Mouse (Mus musculus): ENCODE data around the gene Gm9837. TPM values are rescaled to one million over a fixed set of nuclear protein-coding genes. Genes with fewer than 3 reads are reported as not detected.
"Not testable (repeated sequence)": the region's sequence is repeated elsewhere in the genome, so short reads cannot be mapped to it uniquely, and the experiment has no call there.

Gene Gm9837
- polyA plus RNA-seq, 1 experiment from 2014 or later: not detected

DNA sequence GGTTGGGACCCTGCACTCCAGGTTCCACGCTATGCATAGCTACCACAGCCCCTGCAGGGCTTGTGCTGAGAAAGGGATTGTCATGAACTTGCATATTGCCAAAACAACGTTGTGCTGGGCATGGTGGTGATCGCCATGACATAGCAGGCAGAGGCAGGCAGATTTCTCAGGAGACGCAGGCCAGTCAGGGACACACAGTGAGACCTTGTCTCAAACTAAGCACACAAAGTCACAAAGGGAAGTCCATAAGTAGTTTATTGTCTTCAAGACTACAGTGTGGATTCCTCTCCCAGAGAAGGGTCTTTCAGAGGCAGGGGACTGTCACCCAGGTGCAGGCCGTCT lies 41.6 kb downstream of the Gm9837 start:
- Histone ChIP-seq H3K27ac (no peak overlapping the region), H3K9ac (no peak overlapping the region), H3K27me3 (0 out of 2 replicates have a peak, but pooled peaks cover 4% of the 10 kb centered on the region), H3K36me3 (replicated peaks) (peaks cover 19% of the 10 kb centered on the region), H3K4me2 (no peak overlapping the region), H3K4me3 (replicated peaks) (no peak overlapping the region), H3K9me3 (no peaks in the 10 kb centered on the region), H3K4me1 (peaks cover 18% of the 10 kb centered on the region)
- WGBS: 96% methylated on average over 5 of the region's 5 CpGs
- no peak for ATAC-seq (ENCODE audit: low FRiP score)

DNA sequence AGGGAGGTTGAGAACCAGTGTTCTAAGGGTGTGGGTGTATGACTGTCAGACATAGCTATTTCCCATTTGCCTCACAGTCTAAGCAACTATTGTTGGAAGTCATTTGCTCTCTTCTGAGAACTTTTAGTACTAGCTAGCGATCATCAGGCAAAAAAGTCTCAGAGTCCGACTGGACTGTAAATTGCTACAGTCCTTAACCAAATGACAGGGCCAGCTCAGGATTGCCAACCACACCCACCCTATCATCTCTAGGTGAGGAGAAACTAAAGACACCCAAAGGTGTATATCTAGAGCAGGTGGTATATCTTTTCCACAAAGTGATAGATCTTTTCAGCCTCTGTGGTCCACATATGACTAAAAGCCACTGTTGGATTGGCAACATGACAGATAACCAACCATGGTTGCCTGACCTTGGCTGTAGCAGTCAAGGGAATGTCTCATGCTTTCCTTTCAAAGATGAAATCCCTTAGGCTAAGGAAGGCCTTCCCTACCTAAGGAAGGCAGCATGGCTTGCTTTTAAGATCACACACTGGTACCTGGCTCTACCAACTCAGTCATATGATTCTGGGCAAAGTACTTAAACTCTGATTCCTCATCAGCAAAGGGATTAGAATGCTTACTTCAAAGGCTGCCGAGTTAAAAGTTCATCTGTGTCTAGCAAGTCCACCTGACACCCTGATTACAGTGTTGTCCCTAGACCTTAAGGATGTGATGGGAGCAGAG lies 42.1 kb downstream of the Gm9837 start:
- peaks cover 19% of the 10 kb centered on the region for H3K36me3 ChIP-seq (replicated peaks)
- no peak overlapping the region for H3K27ac ChIP-seq
- H3K27me3 ChIP-seq: no peaks in the 10 kb centered on the region
- H3K4me3 ChIP-seq (replicated peaks): no peak overlapping the region
- no peaks in the 10 kb centered on the region for H3K9me3 ChIP-seq
- no peak overlapping the region for H3K4me2 ChIP-seq
- H3K4me1 ChIP-seq: peaks cover 18% of the 10 kb centered on the region
- ATAC-seq (ENCODE audit: low FRiP score): no peak
- no peak overlapping the region for H3K9ac ChIP-seq
- WGBS: 93% methylated on average over 3 of the region's 3 CpGs

DNA sequence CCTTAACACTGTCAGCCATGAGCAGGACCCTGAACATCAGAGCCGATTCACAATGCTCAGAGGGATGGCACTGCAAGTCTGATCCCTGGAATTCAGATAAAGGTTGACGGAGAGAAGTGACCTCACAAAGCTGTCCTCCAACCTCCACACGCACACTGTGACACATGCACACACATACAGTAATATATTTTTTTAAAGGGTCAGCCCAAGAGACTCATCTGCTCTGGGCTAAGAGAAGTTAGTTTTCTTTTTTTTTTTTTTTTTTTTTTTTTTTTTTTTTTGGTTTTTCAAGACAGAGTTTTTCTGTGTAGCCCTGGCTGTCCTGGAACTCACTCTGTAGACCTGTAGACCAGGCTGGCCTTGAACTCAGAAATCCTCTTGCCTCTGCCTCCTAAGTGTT lies 43.4 kb downstream of the Gm9837 start:
- not testable (repeated sequence) for H3K4me3 ChIP-seq (replicated peaks); ATAC-seq (ENCODE audit: low FRiP score); H3K27me3 ChIP-seq; H3K9ac ChIP-seq; H3K4me2 ChIP-seq; H3K9me3 ChIP-seq
- 92% methylated on average over 3 of the region's 3 CpGs for WGBS
- Histone ChIP-seq H3K4me1 (peaks cover 18% of the 10 kb centered on the region), H3K36me3 (replicated peaks) (peaks cover 19% of the 10 kb centered on the region), H3K27ac (0 out of 2 replicates have a peak overlapping the region, but pooled peaks have one; percentile 0)

DNA sequence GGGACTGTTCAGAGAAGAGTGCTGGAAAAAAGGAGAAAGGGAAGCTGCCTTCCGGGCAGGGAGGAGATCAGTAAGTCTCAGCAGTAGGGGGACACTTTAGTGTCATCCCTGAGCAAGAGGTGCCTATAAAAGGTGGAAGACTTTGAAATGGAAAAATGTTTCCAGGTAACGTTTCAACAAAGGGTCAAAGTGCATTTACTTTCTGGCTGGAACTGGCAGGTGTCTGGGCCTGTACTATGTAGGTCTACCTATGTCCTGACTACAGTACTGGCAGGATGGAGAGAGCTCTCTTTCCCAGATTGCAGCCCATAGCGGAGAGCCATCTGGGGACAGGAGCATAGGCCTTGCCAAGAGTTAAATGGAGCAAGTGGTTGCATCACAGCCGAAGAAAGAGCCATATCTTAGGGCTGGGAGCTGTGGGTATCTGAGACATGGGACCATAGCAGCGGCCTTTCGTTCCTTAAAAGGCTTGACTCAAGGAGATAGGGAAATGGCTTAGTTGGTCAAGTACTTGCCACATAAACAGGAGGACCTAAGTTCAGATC lies 44.5 kb downstream of the Gm9837 start:
- Histone ChIP-seq H3K9me3 (no peaks in the 10 kb centered on the region), H3K27me3 (no peaks in the 10 kb centered on the region), H3K4me2 (no peak overlapping the region), H3K4me3 (replicated peaks) (no peak overlapping the region), H3K27ac (no peak overlapping the region), H3K36me3 (replicated peaks) (peaks cover 25% of the 10 kb centered on the region), H3K4me1 (peaks cover 12% of the 10 kb centered on the region), H3K9ac (no peak overlapping the region)
- ATAC-seq (ENCODE audit: low FRiP score): no peak
- WGBS: 89% methylated on average over 6 of the region's 6 CpGs

DNA sequence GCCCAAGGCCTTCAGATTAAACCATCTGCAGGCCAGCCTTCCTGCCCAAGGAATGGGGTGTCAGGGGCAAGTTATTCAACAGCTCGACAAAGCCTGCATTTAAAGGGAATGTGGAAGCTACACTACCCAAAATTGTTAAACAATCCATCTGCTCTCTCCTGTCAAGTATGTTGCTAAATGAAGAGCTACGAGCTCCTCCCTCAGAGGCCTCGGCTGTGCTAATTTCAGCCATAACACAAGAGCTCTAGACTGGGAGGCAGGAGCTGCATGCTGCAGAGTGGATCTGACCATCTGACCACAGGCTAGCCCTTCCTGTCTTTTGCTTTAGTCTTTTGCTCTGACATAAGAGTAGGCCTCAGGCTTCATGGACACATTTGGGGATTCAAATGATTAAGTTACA lies 45.0 kb downstream of the Gm9837 start:
- Histone ChIP-seq H3K4me2 (no peak overlapping the region), H3K4me3 (replicated peaks) (no peak overlapping the region), H3K9me3 (no peaks in the 10 kb centered on the region), H3K36me3 (replicated peaks) (peaks cover 26% of the 10 kb centered on the region), H3K9ac (no peak overlapping the region), H3K4me1 (peaks cover 12% of the 10 kb centered on the region), H3K27me3 (no peaks in the 10 kb centered on the region), H3K27ac (no peak overlapping the region)
- ATAC-seq (ENCODE audit: low FRiP score): no peak
- WGBS: 86% methylated on average over 3 of the region's 3 CpGs

DNA sequence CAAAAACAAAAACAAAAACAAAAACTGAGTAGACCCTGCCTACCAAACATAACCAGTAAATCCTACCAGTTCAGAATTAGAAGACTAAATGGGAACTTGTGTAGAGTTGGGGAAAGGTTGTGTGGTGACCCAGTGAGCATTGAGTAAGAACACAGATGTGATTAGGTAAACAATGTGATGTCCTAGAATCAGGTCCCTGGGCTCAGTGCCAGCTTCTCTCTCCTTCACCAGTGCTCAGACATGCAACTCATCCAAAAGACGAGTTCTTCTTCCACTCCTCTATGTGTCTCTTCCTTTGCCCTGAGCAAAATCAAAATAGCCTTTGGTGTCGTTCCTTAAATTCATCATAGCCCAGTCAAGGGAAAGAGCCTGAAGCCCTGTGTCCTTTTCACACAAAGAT lies 45.5 kb downstream of the Gm9837 start:
- H3K4me2 ChIP-seq: no peak overlapping the region
- no peak overlapping the region for H3K27ac ChIP-seq
- no peaks in the 10 kb centered on the region for H3K27me3 ChIP-seq
- no peak overlapping the region for H3K4me3 ChIP-seq (replicated peaks)
- no peaks in the 10 kb centered on the region for H3K9me3 ChIP-seq
- H3K9ac ChIP-seq: no peak overlapping the region
- peaks cover 8% of the 10 kb centered on the region for H3K4me1 ChIP-seq
- ATAC-seq (ENCODE audit: low FRiP score): no peak
- WGBS: 83% methylated on average over 2 of the region's 2 CpGs
- peaks cover 31% of the 10 kb centered on the region for H3K36me3 ChIP-seq (replicated peaks)

DNA sequence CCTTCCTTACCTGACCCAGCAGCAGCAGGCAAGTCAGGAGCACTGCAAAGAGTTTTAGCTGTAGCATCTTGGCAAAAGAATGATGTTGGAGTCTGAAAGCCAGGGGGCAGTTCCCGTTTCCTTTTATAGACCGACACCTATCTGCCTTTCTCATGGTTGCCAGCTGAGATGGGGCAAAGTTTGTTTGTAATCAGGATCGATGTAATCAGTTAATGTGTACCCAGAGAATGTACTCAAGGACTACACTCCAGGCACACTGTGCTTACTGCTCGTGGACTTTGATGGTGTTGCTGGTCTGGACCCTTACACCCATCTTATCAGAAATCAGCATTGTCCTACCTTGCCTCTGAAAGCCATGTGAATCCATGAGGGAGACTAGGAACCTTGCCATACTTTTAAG lies 47.2 kb downstream of the Gm9837 start, which contains the start of gene Leap2:
TSS of gene Leap2 (minus strand) at position 135 of the 400 bp plus-strand sequence.
- 91% methylated on average over 4 of the region's 4 CpGs for WGBS
- Histone ChIP-seq H3K27ac (no peak within 1 kb of the TSS), H3K9me3 (no peaks in the 10 kb centered on the region), H3K4me2 (no peak within 1 kb of the TSS), H3K4me3 (replicated peaks) (no peak within 1 kb of the TSS), H3K36me3 (replicated peaks) (peaks cover 33% of the 10 kb centered on the region), H3K27me3 (no peaks in the 10 kb centered on the region), H3K9ac (no peak within 1 kb of the TSS), H3K4me1 (no peaks in the 10 kb centered on the region)
- ATAC-seq (ENCODE audit: low FRiP score): no peak

Other genes starting within 250 kb of the Gm9837 start
- gene Hspa4, start 170.0 kb downstream of the Gm9837 start, polyA plus RNA-seq (2016; fragmentation: Nextera tagmentation; extraction: Ambion mirVana): 93.3 and 95.9 TPM in 2 replicates
- gene Zcchc10, start 145.8 kb downstream of the Gm9837 start, polyA plus RNA-seq (2016; fragmentation: Nextera tagmentation; extraction: Ambion mirVana): 17.3 and 17.4 TPM in 2 replicates
- 66.9 and 77.6 TPM in 2 replicates for gene Aff4, start 119.6 kb downstream of the Gm9837 start, polyA plus RNA-seq (2016; fragmentation: Nextera tagmentation; extraction: Ambion mirVana)
- gene Leap2, start 47.3 kb downstream of the Gm9837 start, polyA plus RNA-seq (2016; fragmentation: Nextera tagmentation; extraction: Ambion mirVana): 0.70 TPM in 1 of 2 replicates, not detected in the other
- 538 and 578 TPM in 2 replicates for gene Uqcrq, start 39.6 kb downstream of the Gm9837 start, polyA plus RNA-seq (2016; fragmentation: Nextera tagmentation; extraction: Ambion mirVana)
- 2.0 and 2.8 TPM in 2 replicates for gene Gdf9, start 39.5 kb downstream of the Gm9837 start, polyA plus RNA-seq (2016; fragmentation: Nextera tagmentation; extraction: Ambion mirVana)
- 0.13 and 0.14 TPM in 2 replicates for gene Gm10447, start 13.4 kb downstream of the Gm9837 start, polyA plus RNA-seq (2016; fragmentation: Nextera tagmentation; extraction: Ambion mirVana)
- 1.8 and 2.0 TPM in 2 replicates for gene Shroom1, start 13.3 kb downstream of the Gm9837 start, polyA plus RNA-seq (2016; fragmentation: Nextera tagmentation; extraction: Ambion mirVana)
- gene Gm9945, start 9.7 kb upstream of the Gm9837 start, polyA plus RNA-seq (2016; fragmentation: Nextera tagmentation; extraction: Ambion mirVana): 0.29 TPM in 1 of 2 replicates, not detected in the other
- gene Sowaha, start 9.8 kb upstream of the Gm9837 start, polyA plus RNA-seq (2016; fragmentation: Nextera tagmentation; extraction: Ambion mirVana): 1.1 and 1.6 TPM in 2 replicates
- gene Sept8, start 48.8 kb upstream of the Gm9837 start, polyA plus RNA-seq (2016; fragmentation: Nextera tagmentation; extraction: Ambion mirVana): 22.5 and 23.7 TPM in 2 replicates
- gene Kif3a, start 96.9 kb upstream of the Gm9837 start, polyA plus RNA-seq (2016; fragmentation: Nextera tagmentation; extraction: Ambion mirVana): 120 and 145 TPM in 2 replicates
- 1.4 and 2.6 TPM in 2 replicates for gene Il4, start 148.2 kb upstream of the Gm9837 start, polyA plus RNA-seq (2016; fragmentation: Nextera tagmentation; extraction: Ambion mirVana)
- gene Il13, start 164.2 kb upstream of the Gm9837 start, polyA plus RNA-seq (2016; fragmentation: Nextera tagmentation; extraction: Ambion mirVana): not detected in 2 replicates
- 23.4 and 24.6 TPM in 2 replicates for gene Rad50, start 236.8 kb upstream of the Gm9837 start, polyA plus RNA-seq (2016; fragmentation: Nextera tagmentation; extraction: Ambion mirVana)